Mouse (Mus musculus) small intestine, adult 2 months (tissue): ENCODE measurements around the gene Pxk. TPM values are rescaled to one million over a fixed set of nuclear protein-coding genes. Genes with fewer than 3 reads are reported as not detected.

ENCODE experiments used
- H3K27ac ChIP-seq: fragments of 200-500 bp; 2 replicates; pipeline ENCODE4 v1.5.1; 2012; ENCODE audit warnings: low read depth, low read length, control low read depth, inconsistent platforms; ENCODE audit not compliant: insufficient read depth
- H3K27me3 ChIP-seq: fragments of 200-500 bp; 2 replicates; pipeline ENCODE4 v1.6.1; 2012; ENCODE audit warnings: mild to moderate bottlenecking, moderate library complexity, low read length, inconsistent platforms; ENCODE audit not compliant: control insufficient read depth, insufficient read depth
- H3K36me3 ChIP-seq: fragments of 200-500 bp; 2 replicates; pipeline ENCODE4 v1.6.1; 2012; ENCODE audit warnings: mild to moderate bottlenecking, low read length, control low read depth, inconsistent platforms; ENCODE audit not compliant: control insufficient read depth, insufficient read depth
- H3K4me1 ChIP-seq: fragments of 200-500 bp; 2 replicates; pipeline ENCODE4 v1.6.1; 2012; ENCODE audit warnings: low read length, inconsistent platforms, mixed read lengths; ENCODE audit not compliant: control insufficient read depth, insufficient read depth, insufficient read length
- H3K4me3 ChIP-seq: fragments of 200-500 bp; 2 replicates; pipeline ENCODE4 v1.5.1; 2012; ENCODE audit warnings: low read depth, mild to moderate bottlenecking, control low read depth, inconsistent platforms, low read length, moderate library complexity
- CTCF ChIP-seq: fragments of 200-500 bp; IDR thresholded peaks from 2 replicates; pipeline ENCODE4 v1.5.1; 2012; ENCODE audit warnings: low read depth, mild to moderate bottlenecking, control low read depth, inconsistent platforms, low read length, moderate library complexity, mixed read lengths; ENCODE audit not compliant: insufficient replicate concordance, insufficient read length; ENCODE audit errors: extremely low read depth
- POLR2A ChIP-seq: fragments of 200-500 bp; IDR thresholded peaks from 2 replicates; pipeline ENCODE4 v1.6.1; 2012; ENCODE audit warnings: low read depth, mild to moderate bottlenecking, control low read depth, inconsistent platforms, low read length, moderate library complexity
- WGBS: fragments of 180-500 bp; shearing (Covaris S2); methylation state at CpG from one replicate; pipeline ENCODE4 v1.1.7; 2018; 5-methylcytosine and 5-hydroxymethylcytosine counted together
- polyA plus RNA-seq: library from polyadenylated mRNA; depleted of rRNA; stranded (reverse); fragments of >200 nt; gene quantifications from 2 replicates; pipeline ENCODE4 v1.2.3, GENCODE M21; 2012

Gene Pxk
- polyA plus RNA-seq, 1 experiment = 40.6 TPM

GRCm38 (mm10) chr14:8145594-8146558 lies 47.9 kb downstream of the Pxk start:
- Histone ChIP-seq H3K27me3 (no peaks in the 10 kb centered on the region), H3K27ac (peak overlapping the region; percentile 90), H3K4me1 (peaks cover 10% of the 10 kb centered on the region), H3K4me3 (no peak overlapping the region), H3K36me3 (peaks cover 54% of the 10 kb centered on the region)
- 49% methylated on average over 13 of the region's 13 CpGs for WGBS
- TF ChIP-seq POLR2A (no peak), CTCF (no peak)

- TF ChIP-seq CTCF = no peak
- TF ChIP-seq POLR2A = no peak
- Histone ChIP-seq H3K27me3 (no peaks in the 10 kb centered on the region), H3K36me3 (peaks cover 54% of the 10 kb centered on the region), H3K4me1 (peaks cover 10% of the 10 kb centered on the region), H3K27ac (peak overlapping the region; percentile 90), H3K4me3 (no peak overlapping the region)
- WGBS = 40% methylated on average over 11 of the region's 11 CpGs
Observed at GRCm38 (mm10) chr14:8146611-8147223, 48.7 kb downstream of the Pxk start.

GRCm38 (mm10) chr14:8148842-8149241 lies 50.8 kb downstream of the Pxk start:
- Histone ChIP-seq H3K27me3 (no peaks in the 10 kb centered on the region), H3K36me3 (peaks cover 53% of the 10 kb centered on the region), H3K4me1 (peaks cover 10% of the 10 kb centered on the region), H3K27ac (no peak overlapping the region), H3K4me3 (no peak overlapping the region)
- no peak for TF ChIP-seq CTCF
- TF ChIP-seq POLR2A = no peak
- 89% methylated on average over 8 of the region's 8 CpGs for WGBS

GRCm38 (mm10) chr14:8151757-8152156 lies 53.7 kb downstream of the Pxk start:
- 96% methylated on average over 5 of the region's 5 CpGs for WGBS
- no peak overlapping the region for H3K4me3 ChIP-seq
- no peak overlapping the region for H3K27ac ChIP-seq
- TF ChIP-seq CTCF (no peak), POLR2A (no peak)
- H3K4me1 ChIP-seq = peaks cover 4% of the 10 kb centered on the region; the same call in 1 of the 2 replicates
- no peaks in the 10 kb centered on the region for H3K27me3 ChIP-seq
- peaks cover 47% of the 10 kb centered on the region for H3K36me3 ChIP-seq

GRCm38 (mm10) chr14:8154072-8154471 lies 56.1 kb downstream of the Pxk start:
- Histone ChIP-seq H3K36me3 (peaks cover 46% of the 10 kb centered on the region), H3K4me3 (no peak overlapping the region), H3K4me1 (no peaks in the 10 kb centered on the region), H3K27ac (no peak overlapping the region), H3K27me3 (no peaks in the 10 kb centered on the region)
- 86% methylated on average over 3 of the region's 3 CpGs for WGBS
- TF ChIP-seq POLR2A (no peak), CTCF (no peak)

GRCm38 (mm10) chr14:8156947-8157346 lies 58.9 kb downstream of the Pxk start:
- no peaks in the 10 kb centered on the region for H3K4me1 ChIP-seq
- H3K27ac ChIP-seq = no peak overlapping the region
- no peak overlapping the region for H3K4me3 ChIP-seq
- peaks cover 39% of the 10 kb centered on the region for H3K36me3 ChIP-seq
- WGBS = 46% methylated on average over 3 of the region's 3 CpGs
- H3K27me3 ChIP-seq = no peaks in the 10 kb centered on the region
- TF ChIP-seq POLR2A (no peak), CTCF (peak; percentile 11; the same call in 1 of the 2 replicates)

GRCm38 (mm10) chr14:8158721-8159120 lies 60.7 kb downstream of the Pxk start:
- Histone ChIP-seq H3K27ac (no peak overlapping the region), H3K27me3 (no peaks in the 10 kb centered on the region), H3K4me1 (no peaks in the 10 kb centered on the region), H3K4me3 (no peak overlapping the region), H3K36me3 (peaks cover 36% of the 10 kb centered on the region)
- WGBS = 91% methylated on average over 3 of the region's 3 CpGs
- TF ChIP-seq CTCF = no peak
- TF ChIP-seq POLR2A = no peak
